Mouse (Mus musculus) adrenal gland, postnatal 14 days (tissue): ENCODE measurements at regions not wholly inside any gene's neighbourhood (a gene's known extent, or its start where the extent isn't known, plus 50 kb on each side); places are given as distances from the start of the nearest gene placed in this dataset.
"Not testable (repeated sequence)": the region's sequence is repeated elsewhere in the genome, so short reads cannot be mapped to it uniquely, and the experiment has no call there.

ENCODE experiments used
- DNase-seq: peaks from one replicate; pipeline ENCODE4 v3.0.0; 2021; ENCODE audit warnings: mixed read lengths

DNA sequence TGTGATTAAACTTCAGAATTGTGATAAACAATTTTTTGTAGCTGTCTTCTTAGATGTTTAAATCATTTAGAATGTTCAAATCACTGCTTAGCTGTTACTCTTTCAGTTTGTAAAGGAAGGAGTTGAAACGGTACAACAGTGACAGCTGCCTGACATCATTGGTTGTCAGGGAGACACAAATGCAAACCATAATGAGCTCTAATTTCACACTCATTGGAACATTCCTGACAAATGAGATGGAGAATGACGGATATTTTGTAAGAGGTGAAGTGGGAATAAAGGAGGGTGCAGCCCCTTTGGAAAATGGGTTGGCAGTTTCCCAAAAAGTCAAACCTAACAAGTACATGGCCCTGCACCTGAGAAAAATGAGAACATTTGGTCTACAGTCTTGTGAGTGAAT lies 62.5 kb downstream of the Rad51ap2 start:
- DNase-seq, result no peak

DNA sequence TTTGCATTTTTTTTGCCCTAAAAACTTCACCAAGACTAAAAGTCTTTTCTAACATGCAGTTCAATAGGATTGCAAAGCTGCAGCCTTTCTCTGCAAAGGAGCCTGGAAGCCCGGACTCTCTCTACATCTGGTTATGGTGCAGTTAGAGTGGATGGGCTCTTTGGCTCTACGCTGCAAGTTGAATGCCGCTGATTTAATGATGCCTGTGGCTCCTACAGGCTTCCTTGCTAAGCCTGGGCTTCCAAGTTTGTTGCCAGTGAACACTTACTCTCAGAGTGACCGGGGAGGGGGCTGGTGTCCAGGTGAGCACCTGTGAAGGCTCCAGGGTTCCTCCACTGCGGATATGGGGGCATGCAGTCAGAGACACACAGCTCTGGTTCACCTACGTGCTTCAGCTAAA lies 107.0 kb downstream of the Rad51ap2 start:
- no peak for DNase-seq

- DNase-seq, result no peak
Measured at GRCm38 (mm10) chr12:11570160-11570559, 114.3 kb downstream of the Rad51ap2 start.

DNA sequence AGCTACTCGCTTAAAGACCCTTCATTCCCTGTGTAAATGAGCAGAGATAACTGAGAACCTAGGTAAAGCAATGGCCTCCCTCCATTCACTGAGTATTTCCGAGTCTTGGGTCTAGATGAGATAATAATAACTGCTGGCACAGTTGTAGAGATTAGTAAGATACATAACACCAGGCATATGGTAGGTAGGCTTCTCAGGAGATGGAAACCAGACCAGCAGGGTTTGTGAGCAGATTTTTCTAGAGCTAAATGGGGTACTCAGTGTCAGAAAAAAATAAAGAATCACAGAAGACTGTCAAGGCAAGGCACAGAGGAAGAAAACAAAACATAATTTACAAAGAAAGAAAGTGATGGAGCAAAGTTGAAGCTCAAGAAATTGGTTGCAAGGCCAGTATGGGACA lies 148.1 kb downstream of the Rad51ap2 start:
- DNase-seq, result no peak

DNA sequence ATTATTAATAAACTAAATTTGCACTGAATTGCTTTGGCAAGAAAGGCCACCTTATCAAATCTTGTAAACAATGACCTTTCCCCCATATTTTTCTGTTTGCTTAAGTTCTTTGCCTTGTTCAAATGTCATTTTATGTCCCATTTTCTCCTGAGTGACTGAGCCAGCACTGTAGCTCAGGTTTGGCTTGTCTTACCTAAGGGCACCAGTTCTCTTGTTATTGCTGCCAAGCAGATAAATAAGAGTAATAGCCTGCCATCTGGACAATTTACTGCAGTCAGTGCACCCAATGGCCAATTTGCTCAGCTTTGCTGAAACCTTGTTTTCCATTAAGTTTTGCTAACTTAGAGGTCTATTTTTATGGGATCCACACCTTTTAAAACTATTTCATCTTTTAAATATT lies 152.9 kb downstream of the Rad51ap2 start:
- no peak for DNase-seq

DNA sequence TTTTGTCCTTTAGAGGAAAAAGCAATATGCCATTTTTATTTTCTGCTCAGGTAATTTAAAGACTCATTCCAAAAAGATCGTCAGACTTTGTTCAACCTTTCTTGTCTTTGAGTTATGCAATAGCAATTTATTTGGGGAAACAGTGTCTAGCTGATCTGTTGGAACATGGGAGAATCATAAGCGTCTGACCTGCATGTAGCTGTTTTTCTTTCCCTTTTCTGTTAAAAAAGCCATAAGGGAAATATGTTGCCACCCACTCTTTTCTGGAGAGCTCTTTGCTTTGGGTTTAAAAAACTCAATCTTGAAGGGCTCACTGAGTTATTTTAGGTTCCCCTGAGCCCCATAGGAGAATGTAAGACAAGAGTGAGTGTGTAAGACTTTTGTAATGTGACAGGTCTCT lies 155.8 kb downstream of the Rad51ap2 start:
- no peak for DNase-seq

DNA sequence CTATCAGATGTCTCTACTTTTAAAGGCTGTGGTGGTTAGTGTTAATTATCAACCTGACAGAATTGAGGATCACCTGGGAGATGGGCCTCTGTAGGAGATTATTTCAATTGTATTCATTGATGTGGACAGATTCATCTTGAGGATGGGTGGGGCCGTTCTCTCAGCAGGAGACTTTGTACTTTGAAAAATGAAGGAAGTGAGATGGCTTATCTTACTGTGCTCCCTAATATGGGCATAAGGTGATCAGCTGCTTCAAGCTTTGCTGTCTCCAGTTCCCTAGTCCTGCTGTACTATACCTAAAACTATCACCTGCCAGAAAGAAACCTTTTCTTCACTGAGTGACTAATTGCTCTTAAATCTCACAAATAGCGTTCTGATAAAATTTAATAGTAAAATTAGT lies 159.4 kb downstream of the Rad51ap2 start:
- no peak for DNase-seq

DNA sequence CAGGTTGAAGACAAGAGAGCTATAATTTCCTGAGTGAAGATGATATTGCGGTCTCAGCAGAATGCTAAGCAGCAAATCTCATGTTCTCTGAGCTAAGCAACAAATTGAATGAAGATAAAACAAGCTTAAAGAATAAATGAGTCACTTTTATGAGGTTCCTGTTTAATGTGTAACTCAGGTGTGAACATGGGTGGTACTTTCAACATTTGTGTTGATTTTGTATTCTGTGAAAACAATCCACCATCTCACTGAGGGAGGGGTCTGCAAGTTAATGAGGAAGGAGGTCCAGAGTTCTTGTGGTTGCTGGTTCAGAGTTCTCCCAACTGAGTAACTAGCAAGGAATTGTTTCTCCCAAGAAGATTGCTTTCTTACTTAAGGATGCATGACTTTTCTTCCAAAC lies 167.7 kb downstream of the Rad51ap2 start:
- DNase-seq, result no peak

DNA sequence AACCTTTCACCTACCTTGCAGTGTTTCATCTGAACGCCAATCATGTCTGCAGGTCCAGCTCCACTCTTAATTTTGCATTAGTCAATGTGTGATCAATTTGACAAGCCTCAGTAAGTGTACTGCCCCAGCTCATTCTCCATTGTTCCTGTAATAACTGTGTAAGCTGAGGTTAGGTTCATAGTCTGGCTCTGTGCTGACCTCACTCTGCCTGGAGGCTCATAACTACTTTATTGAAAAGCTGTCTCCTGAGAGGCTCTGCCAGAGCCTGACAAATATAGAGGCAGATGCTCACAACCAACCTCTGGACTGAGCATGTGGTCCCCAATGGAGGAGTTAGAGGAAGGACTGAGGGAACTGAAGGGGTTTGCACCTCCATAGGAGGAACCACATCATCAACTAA lies 174.3 kb downstream of the Rad51ap2 start:
- no peak for DNase-seq

DNA sequence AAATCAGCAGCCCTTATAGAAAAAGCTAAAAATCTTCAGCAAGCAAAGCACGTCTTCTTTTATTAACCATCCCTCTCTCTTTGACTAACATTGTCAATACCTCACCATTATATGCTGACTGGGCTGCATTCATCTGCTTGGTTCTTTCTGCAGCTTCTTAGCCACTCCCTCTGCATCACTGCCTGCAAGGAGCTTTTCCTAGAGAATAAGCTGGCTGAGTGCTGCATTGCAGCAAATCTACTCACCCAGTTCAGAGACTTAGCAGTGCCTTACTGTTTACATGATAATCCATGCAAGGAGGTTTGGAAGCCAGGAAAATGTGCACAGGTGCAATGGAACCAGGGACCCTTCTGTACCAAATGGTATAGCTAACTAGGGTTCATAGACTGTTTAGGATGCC lies 175.9 kb downstream of the Rad51ap2 start:
- no peak for DNase-seq

- no peak for DNase-seq
Measured at GRCm38 (mm10) chr12:11673281-11673680, 217.4 kb downstream of the Rad51ap2 start.

- DNase-seq, result no peak
Measured at GRCm38 (mm10) chr12:11694797-11695196, 238.9 kb downstream of the Rad51ap2 start.

DNA sequence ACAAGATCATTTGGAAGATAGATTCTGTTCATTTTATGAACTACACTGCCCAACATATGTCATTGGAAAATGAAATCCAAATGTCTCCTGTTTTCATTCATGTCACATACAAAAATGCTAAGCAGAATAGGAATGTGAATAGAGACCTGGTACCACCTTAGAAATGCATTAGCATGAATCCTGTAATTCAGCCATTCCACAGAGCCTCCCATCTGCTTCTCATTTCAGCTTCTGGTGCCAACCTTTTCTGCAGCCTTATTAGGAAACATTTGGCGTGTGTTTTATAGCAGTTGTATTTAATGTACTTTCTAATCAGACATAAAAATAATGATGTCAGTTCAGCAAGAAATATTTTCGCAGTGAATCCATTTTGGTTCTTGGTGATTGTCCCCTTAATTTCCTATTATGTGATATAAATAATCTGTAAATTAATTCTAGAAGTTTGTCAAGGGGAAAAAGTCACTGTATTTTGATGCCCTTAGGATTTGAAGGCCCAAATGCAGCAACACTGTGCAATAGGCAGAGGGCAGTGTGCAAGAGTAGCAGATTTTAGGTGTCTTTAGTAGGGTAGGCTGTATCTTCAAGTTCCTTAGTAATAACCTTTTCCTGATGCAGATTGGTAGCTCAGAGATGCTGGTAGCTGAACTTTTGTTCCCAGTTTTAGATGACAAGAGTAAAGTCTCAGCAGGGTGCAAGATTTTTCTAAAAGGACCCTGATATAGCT lies 253.2 kb downstream of the Rad51ap2 start:
- DNase-seq, result no peak

DNA sequence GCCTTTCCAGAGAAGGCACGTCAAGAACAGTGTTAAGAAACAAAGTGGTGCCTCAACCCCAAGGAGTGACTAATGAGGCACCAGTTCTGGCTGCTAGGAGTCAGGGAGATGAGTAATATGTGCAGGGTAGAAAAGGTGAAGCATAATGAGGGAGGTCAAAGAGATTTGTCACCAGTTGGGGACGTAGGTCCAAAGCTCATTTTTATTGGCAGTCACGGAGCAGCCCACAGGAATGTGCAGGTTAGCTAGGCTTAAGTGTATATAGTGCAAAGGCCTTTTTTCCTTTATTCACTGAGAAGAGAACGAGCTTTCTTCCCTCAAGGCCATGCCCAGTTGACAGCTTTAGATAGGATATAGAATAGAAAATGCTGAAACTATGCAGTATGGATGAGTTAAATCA lies 261.8 kb downstream of the Rad51ap2 start:
- DNase-seq, result peak; percentile 4

DNA sequence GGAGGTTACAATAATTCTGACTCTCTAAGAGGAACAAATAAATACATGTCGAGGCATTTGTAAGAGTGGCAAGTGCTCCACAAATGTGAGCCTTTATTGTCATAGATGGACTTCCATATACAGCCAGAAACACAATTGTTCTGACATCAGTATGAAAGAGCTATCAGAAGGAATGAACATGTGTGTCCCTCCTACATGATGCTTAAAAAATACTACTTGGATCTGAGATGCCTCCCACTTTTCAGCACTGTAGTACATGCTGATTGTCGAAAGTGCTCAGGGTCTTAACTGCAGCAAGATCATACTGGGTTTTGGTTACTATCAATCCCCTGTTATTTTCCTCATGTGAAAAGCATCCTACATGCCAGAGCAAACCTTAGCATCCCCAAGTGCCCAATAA lies 295.6 kb downstream of the Rad51ap2 start:
- DNase-seq, result no peak

DNA sequence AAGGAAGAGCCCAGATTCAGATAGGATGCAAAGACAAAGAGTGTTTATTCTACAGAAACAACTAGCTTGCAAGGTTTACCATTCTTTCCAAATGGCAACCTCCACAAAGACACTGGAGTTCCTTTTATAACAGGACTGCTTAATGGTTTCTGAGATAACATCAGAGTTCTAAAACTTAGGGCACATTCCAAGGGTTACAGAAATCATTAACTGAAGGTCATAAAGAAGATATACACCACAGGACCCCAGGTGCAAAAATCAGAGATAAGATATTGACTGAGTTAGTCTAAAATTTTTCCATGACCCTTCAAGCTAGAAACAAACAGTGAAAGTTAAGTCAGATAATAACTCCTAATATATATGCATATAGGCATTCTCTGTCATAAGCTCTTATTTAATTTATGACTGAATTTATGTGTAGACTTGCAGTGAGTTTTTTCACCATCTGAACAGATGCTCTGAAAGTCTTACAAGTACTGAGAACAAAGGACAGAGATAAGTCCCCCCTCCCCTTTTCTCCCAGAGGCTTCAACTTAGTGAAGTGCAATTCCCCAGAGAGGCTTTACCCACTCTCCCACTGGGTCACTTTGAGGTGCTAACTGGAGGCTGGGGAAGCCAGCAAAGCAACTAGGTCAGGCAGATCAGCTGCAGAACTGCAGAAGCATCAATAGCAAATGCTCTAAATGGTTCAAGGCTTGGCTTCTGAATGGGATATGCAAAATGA lies 298.5 kb downstream of the Rad51ap2 start:
- DNase-seq, result no peak

GRCm38 (mm10) chr12:11802326-11802725 lies 346.4 kb downstream of the Rad51ap2 start:
- DNase-seq, result no peak

- no peak for DNase-seq
Measured at GRCm38 (mm10) chr12:11803162-11803561, 347.3 kb downstream of the Rad51ap2 start.

DNA sequence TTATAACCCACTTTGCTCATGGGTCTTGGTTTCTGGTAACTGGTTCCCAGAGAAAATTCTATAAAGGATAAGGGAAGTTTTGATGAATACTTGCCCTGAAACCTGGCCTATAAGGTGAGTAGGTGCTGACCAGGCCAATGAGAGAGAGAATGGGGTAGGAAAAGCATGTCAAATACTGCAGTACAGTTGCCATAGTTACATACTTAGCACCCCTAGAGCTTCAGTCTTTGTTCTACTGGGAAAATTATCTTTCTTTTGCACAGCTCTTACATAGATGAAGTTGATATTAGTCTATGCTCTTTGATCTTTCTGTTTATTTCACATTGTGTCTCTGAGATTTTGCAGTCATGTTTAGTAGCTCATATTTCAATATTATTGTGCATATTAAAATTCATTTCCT lies 373.8 kb downstream of the Rad51ap2 start:
- no peak for DNase-seq

DNA sequence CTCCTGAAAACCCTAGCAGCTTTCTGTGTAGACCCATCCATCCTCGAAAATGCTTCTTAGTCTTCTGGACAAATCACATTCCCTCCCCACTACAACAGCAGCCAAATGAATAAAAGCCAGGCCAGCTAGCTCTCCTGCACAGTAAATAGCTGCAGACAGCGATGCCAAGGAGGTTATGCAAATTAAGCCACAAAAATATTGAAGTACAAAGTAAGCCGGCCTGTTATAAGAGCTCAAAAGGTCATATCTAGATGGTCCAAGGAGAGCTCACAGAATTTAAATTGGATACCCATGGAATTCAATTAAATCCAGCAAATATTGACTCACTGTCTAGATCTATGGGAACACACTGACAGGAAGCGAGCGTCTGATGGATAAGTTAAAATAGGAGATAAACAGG lies 375.4 kb downstream of the Rad51ap2 start:
- DNase-seq, result no peak

- no peak for DNase-seq
Measured at GRCm38 (mm10) chr12:11837819-11838472, 382.1 kb downstream of the Rad51ap2 start.

GRCm38 (mm10) chr12:11851034-11851433 lies 395.2 kb downstream of the Rad51ap2 start:
- DNase-seq, result peak; percentile 37

DNA sequence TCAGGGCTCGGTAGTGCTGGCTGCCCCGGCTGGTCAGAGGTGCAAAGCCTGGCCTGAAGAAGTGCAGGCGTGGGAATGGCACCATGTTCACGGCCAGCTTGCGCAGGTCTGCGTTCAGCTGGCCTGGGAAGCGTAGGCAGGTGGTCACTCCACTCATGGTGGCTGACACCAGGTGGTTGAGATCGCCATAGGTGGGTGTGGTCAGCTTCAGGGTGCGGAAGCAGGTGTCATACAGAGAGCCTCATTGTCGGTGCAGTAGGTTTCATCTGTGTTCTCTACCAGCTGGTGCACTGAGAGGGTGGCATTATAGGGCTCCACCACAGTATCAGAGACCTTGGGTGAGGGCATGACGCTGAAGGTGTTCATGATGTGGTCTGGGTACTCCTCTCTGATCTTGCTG lies 380.1 kb upstream of the Fam49a start:
- DNase-seq, result not testable (repeated sequence)

DNA sequence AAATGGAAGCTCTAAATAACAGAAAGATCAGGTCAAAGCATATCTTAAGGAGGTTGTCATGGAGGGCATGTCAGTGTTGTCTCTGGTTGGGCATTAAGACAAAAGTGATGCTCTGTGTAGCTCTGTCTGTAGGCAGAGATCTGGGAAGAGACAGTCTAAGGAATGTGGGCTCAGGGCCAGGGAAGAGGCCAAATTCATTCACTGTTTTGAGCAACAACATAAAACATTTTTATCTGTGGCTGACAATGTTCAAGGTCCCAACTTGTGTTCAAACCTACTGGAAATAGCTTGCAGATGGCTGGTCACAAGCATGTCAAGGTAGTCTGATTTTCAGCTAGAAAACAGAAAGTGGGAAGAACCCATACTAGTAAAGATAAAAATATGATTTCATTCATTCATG lies 374.6 kb upstream of the Fam49a start:
- peak; percentile 70 for DNase-seq
